Mouse (Mus musculus) kidney, postnatal 0 days (tissue): ENCODE measurements around the gene Acan. TPM values are rescaled to one million over a fixed set of nuclear protein-coding genes. Genes with fewer than 3 reads are reported as not detected.

Experiments
- ATAC-seq: fragments of 200-750 bp; cut with Nextera tagmentation; replicated peaks from 2 replicates; pipeline ENCODE4 v1.8.0; 2017; ENCODE audit warnings: low read depth, moderate number of reproducible peaks, moderate TSS enrichment, moderate library complexity; ENCODE audit not compliant: low FRiP score
- DNase-seq: peaks from one replicate; pipeline ENCODE4 v3.0.0-alpha.2; 2016; ENCODE audit warnings: low spot score
- H3K27ac ChIP-seq: fragments of 300-500 bp; sonication (generic); 2 replicates; pipeline ENCODE4 v1.5.1; 2014; ENCODE audit warnings: mild to moderate bottlenecking
- H3K27me3 ChIP-seq: fragments of 300-500 bp; sonication (generic); 2 replicates; pipeline ENCODE4 v1.6.1; 2014; ENCODE audit warnings: low read length, mixed read lengths; ENCODE audit not compliant: insufficient read depth
- H3K36me3 ChIP-seq: fragments of 300-500 bp; sonication (generic); 2 replicates; pipeline ENCODE4 v1.6.1; 2014; ENCODE audit warnings: low read length, mixed read lengths; ENCODE audit not compliant: insufficient read depth
- H3K4me1 ChIP-seq: fragments of 300-500 bp; sonication (generic); replicated peaks from 2 replicates; pipeline ENCODE4 v1.6.1; 2014; ENCODE audit warnings: antibody characterized with exemption, low read length, mixed read lengths; ENCODE audit not compliant: insufficient read depth
- H3K4me2 ChIP-seq: fragments of 300-500 bp; sonication (generic); 2 replicates; pipeline ENCODE4 v1.6.1; 2014; ENCODE audit warnings: mild to moderate bottlenecking, low read length, moderate library complexity, mixed read lengths
- H3K4me3 ChIP-seq: fragments of 300-500 bp; sonication (generic); replicated peaks from 2 replicates; pipeline ENCODE4 v1.5.1; 2014; ENCODE audit warnings: low read depth, low read length
- H3K9ac ChIP-seq: fragments of 300-500 bp; sonication (generic); 2 replicates; pipeline ENCODE4 v1.6.1; 2014; ENCODE audit warnings: low read depth, low read length
- H3K9me3 ChIP-seq: fragments of 300-500 bp; sonication (generic); replicated peaks from 2 replicates; pipeline ENCODE4 v1.6.1; 2016; ENCODE audit warnings: low read length, inconsistent platforms, mixed read lengths
- CTCF ChIP-seq: IDR thresholded peaks from 2 replicates; pipeline ENCODE4 v1.5.1; 2016; ENCODE audit warnings: antibody characterized with exemption, low read depth, mild to moderate bottlenecking, moderate library complexity
- WGBS: fragments of 180-500 bp; shearing (Covaris S2); extraction: QIAGEN DNeasy Blood & Tissue Kit; methylation state at CpG from one replicate; pipeline ENCODE4 v1.1.7; 2014; 5-methylcytosine and 5-hydroxymethylcytosine counted together
- polyA plus RNA-seq: library from polyadenylated mRNA; unstranded; fragments of >200 nt; fragmentation: Nextera tagmentation; extraction: Ambion mirVana; gene quantifications from 2 replicates; pipeline ENCODE4 v1.2.1, GENCODE M21; 2015

Acan gene
- polyA plus RNA-seq, 1 experiment from 2014 or later, result 0.22 TPM

- ATAC-seq (peak; percentile 82), DNase-seq (peak; percentile 84)
- Histone ChIP-seq H3K4me1 (no peaks in the 10 kb centered on the region), H3K27me3 (no peaks in the 10 kb centered on the region), H3K4me3 (no peak overlapping the region), H3K36me3 (no peaks in the 10 kb centered on the region), H3K4me2 (no peak overlapping the region), H3K9ac (no peak overlapping the region), H3K9me3 (no peaks in the 10 kb centered on the region), H3K27ac (no peak overlapping the region)
- WGBS, result 16% methylated on average over 7 of the region's 7 CpGs
- TF ChIP-seq CTCF, result peak; percentile 85
Measured at GRCm38 (mm10) chr7:79080572-79081399, 27.5 kb downstream of the Acan start.

GRCm38 (mm10) chr7:79089111-79089510 is 35.8 kb downstream of the Acan start:
- no peak for DNase-seq

GRCm38 (mm10) chr7:79096492-79096891 is 43.2 kb downstream of the Acan start:
- Histone ChIP-seq H3K9ac (no peak overlapping the region), H3K9me3 (no peaks in the 10 kb centered on the region), H3K36me3 (no peaks in the 10 kb centered on the region), H3K4me1 (no peaks in the 10 kb centered on the region), H3K4me3 (no peak overlapping the region), H3K27me3 (no peaks in the 10 kb centered on the region), H3K4me2 (no peak overlapping the region), H3K27ac (no peak overlapping the region)
- no peak for TF ChIP-seq CTCF
- ATAC-seq (no peak), DNase-seq (no peak)
- WGBS, result 75% methylated on average over 5 of the region's 5 CpGs

More at GRCm38 (mm10) chr7:79089111-79089510, 35.8 kb downstream of the Acan start:
- Histone ChIP-seq H3K36me3 (no peaks in the 10 kb centered on the region), H3K4me3 (no peak overlapping the region), H3K9me3 (no peaks in the 10 kb centered on the region), H3K4me1 (no peaks in the 10 kb centered on the region), H3K4me2 (no peak overlapping the region), H3K9ac (no peak overlapping the region), H3K27ac (no peak overlapping the region), H3K27me3 (no peaks in the 10 kb centered on the region)
- no peak for ATAC-seq
- peak; percentile 44 for TF ChIP-seq CTCF
- WGBS, result 78% methylated on average over 4 of the region's 4 CpGs

DNA sequence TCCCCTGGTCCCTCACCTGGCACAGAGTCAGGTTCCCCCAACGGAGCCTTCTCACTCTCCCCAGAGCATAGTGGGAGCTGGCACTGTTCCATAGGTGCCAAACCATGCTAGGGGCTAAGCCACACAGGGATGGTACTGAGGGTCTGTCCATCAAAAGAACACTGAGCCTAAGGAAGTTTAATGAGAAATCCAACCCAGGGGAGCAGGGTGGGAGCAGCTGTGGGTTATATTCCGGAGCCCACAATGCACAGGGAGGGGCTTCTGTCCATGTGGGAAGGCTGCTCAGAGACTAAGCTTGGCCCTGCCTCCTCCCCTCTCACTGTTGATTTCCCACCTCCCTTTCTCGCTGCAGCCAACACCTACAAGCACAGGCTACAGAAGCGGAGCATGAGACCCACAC is 60.6 kb downstream of the Acan start:
- Histone ChIP-seq H3K9me3 (no peaks in the 10 kb centered on the region), H3K9ac (no peak overlapping the region), H3K4me2 (no peak overlapping the region), H3K4me3 (no peak overlapping the region), H3K27me3 (no peaks in the 10 kb centered on the region), H3K4me1 (no peaks in the 10 kb centered on the region), H3K27ac (no peak overlapping the region), H3K36me3 (no peaks in the 10 kb centered on the region)
- TF ChIP-seq CTCF, result no peak
- no peak for ATAC-seq
- no peak for DNase-seq
- WGBS, result 28% methylated on average over 4 of the region's 4 CpGs

- Histone ChIP-seq H3K27ac (no peak overlapping the region), H3K36me3 (no peaks in the 10 kb centered on the region), H3K9me3 (no peaks in the 10 kb centered on the region), H3K4me2 (no peak overlapping the region), H3K4me3 (no peak overlapping the region), H3K4me1 (no peaks in the 10 kb centered on the region), H3K9ac (no peak overlapping the region), H3K27me3 (no peaks in the 10 kb centered on the region)
- ATAC-seq (no peak), DNase-seq (no peak)
- TF ChIP-seq CTCF, result no peak
- WGBS, result 69% methylated on average over 5 of the region's 5 CpGs
Measured at GRCm38 (mm10) chr7:79123465-79123864, 70.2 kb downstream of the Acan start.

DNA sequence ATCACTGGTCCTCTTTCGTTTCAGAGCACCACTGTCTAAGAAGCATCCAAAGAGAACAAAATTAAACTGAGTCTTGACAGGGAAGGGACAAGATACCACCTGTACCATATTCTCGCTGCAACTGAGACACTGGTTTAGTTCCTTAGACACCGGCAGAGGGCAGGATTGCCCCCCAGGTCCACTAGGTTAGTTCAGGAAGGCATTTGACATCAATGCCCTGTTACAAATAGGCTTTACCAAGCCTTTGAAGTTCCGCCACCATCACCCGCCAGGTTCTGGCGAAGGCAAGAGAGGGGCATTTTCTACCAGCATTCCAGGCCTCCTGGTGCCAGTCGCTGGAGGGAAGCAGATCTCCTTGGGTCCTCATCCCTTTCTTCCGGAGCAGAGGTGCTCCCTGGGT is 76.6 kb downstream of the Acan start:
- Histone ChIP-seq H3K4me1 (peaks cover 11% of the 10 kb centered on the region; the same call in 1 of the 2 replicates), H3K4me2 (peak overlapping the region; percentile 52), H3K9ac (no peak overlapping the region), H3K9me3 (no peaks in the 10 kb centered on the region), H3K4me3 (no peak overlapping the region), H3K27me3 (no peaks in the 10 kb centered on the region), H3K36me3 (peaks cover 5% of the 10 kb centered on the region; the same call in 1 of the 2 replicates), H3K27ac (no peak overlapping the region)
- 12% methylated on average over 8 of the region's 8 CpGs for WGBS
- DNase-seq (peak; percentile 56), ATAC-seq (no peak)
- TF ChIP-seq CTCF, result peak; percentile 55
